Mouse (Mus musculus): Measurements from ENCODE around the gene Dbndd2.

- TF ChIP-seq CTCF (IDR thresholded peaks at IDR 0.05; ENCODE audit: borderline replicate concordance, control insufficient read depth, extremely low read depth, insufficient read depth, low read length, poor library complexity), result no peak
- TF ChIP-seq POLR2A (IDR thresholded peaks at IDR 0.05; ENCODE audit: control insufficient read depth, extremely low read depth, insufficient read depth, low read length, poor library complexity), result no peak
Measured at GRCm38 (mm10) chr2:164540652-164541427, 54.9 kb downstream of the Dbndd2 start.

Measured in thymus, adult 2 months (tissue).